Mouse (Mus musculus) thymus, postnatal 0 days (tissue): Measurements from ENCODE around the gene Rdh7. TPM values are rescaled to one million over a fixed set of nuclear protein-coding genes. Genes with fewer than 3 reads are reported as not detected.

Source experiments
- polyA plus RNA-seq: library from polyadenylated mRNA; unstranded; fragments of >200 nt; fragmentation: Nextera tagmentation; extraction: Ambion mirVana; gene quantifications from 2 replicates; pipeline ENCODE4 v1.2.1, GENCODE M21; 2015

Gene Rdh7
- polyA plus RNA-seq, 1 experiment from 2014 or later, result not detected

Other genes starting within 250 kb of the Rdh7 start
- 38.4 and 47.9 TPM in 2 replicates for gene Stat6, start 245.8 kb downstream of the Rdh7 start, polyA plus RNA-seq
- gene Nemp1, start 221.9 kb downstream of the Rdh7 start, polyA plus RNA-seq, result 10.6 and 10.9 TPM in 2 replicates
- 9.2 and 10.0 TPM in 2 replicates for gene Nab2, start 220.2 kb downstream of the Rdh7 start, polyA plus RNA-seq
- 0.62 and 0.68 TPM in 2 replicates for gene Myo1a, start 183.6 kb downstream of the Rdh7 start, polyA plus RNA-seq
- 3.1 and 3.9 TPM in 2 replicates for gene Tac2, start 164.3 kb downstream of the Rdh7 start, polyA plus RNA-seq
- 1.3 and 1.7 TPM in 2 replicates for gene Zbtb39, start 149.3 kb downstream of the Rdh7 start, polyA plus RNA-seq
- 0.90 and 1.1 TPM in 2 replicates for gene Gpr182, start 137.1 kb downstream of the Rdh7 start, polyA plus RNA-seq
- gene Rdh1, start 129.1 kb downstream of the Rdh7 start, polyA plus RNA-seq, result 0.03 TPM in 1 of 2 replicates, not detected in the other
- gene Rdh16f1, start 129.0 kb downstream of the Rdh7 start, polyA plus RNA-seq, result 0.09 TPM in 1 of 2 replicates, not detected in the other
- not detected in 2 replicates for gene Rdh9, start 112.4 kb downstream of the Rdh7 start, polyA plus RNA-seq
- gene Rdh16, start 87.7 kb downstream of the Rdh7 start, polyA plus RNA-seq, result 0.05 TPM in 1 of 2 replicates, not detected in the other
- gene Rdh19, start 38.9 kb downstream of the Rdh7 start, polyA plus RNA-seq, result not detected in 2 replicates
- gene Rdh16f2, start 22.3 kb downstream of the Rdh7 start, polyA plus RNA-seq, result 0.10 TPM in 1 of 2 replicates, not detected in the other
- gene Sdr9c7, start 9.7 kb upstream of the Rdh7 start, polyA plus RNA-seq, result 0.33 and 0.39 TPM in 2 replicates
- 0.16 and 0.22 TPM in 2 replicates for gene Hsd17b6, start 118.8 kb upstream of the Rdh7 start, polyA plus RNA-seq
- 89.6 and 98.8 TPM in 2 replicates for gene Prim1, start 126.4 kb upstream of the Rdh7 start, polyA plus RNA-seq
- gene Naca, start 146.8 kb upstream of the Rdh7 start, polyA plus RNA-seq, result 829 and 868 TPM in 2 replicates
- 401 and 422 TPM in 2 replicates for gene Ptges3, start 170.1 kb upstream of the Rdh7 start, polyA plus RNA-seq
- 2,017 and 2,181 TPM in 2 replicates for gene Atp5b, start 194.5 kb upstream of the Rdh7 start, polyA plus RNA-seq
- gene Baz2a, start 202.8 kb upstream of the Rdh7 start, polyA plus RNA-seq, result 21.5 and 27.5 TPM in 2 replicates